Mouse (Mus musculus) limb, embryonic 15.5 days (tissue): ENCODE data around the gene Mis18a. TPM values are rescaled to one million over a fixed set of nuclear protein-coding genes. Genes with fewer than 3 reads are reported as not detected.

Experiments
- ATAC-seq: fragments of 200-750 bp; cut with Nextera tagmentation; 2 replicates; pipeline ENCODE4 v1.8.0; 2017; ENCODE audit warnings: low read depth, moderate TSS enrichment; ENCODE audit not compliant: insufficient number of reproducible peaks, low FRiP score, low TSS enrichment
- H3K27ac ChIP-seq: fragments of 300-500 bp; sonication (generic); 2 replicates; pipeline ENCODE4 v1.5.1; 2015; ENCODE audit warnings: moderate library complexity, mild to moderate bottlenecking, inconsistent platforms
- H3K27me3 ChIP-seq: fragments of 300-500 bp; sonication (generic); 2 replicates; pipeline ENCODE4 v1.6.1; 2015; ENCODE audit warnings: inconsistent platforms
- H3K36me3 ChIP-seq: fragments of 300-500 bp; sonication (generic); 2 replicates; pipeline ENCODE4 v1.6.1; 2015; ENCODE audit warnings: inconsistent platforms
- H3K4me1 ChIP-seq: fragments of 300-500 bp; sonication (generic); 2 replicates; pipeline ENCODE4 v1.6.1; 2015; ENCODE audit warnings: inconsistent platforms
- H3K4me2 ChIP-seq: fragments of 300-500 bp; sonication (generic); 2 replicates; pipeline ENCODE4 v1.6.1; 2015; ENCODE audit warnings: mild to moderate bottlenecking, inconsistent platforms
- H3K4me3 ChIP-seq: fragments of 300-500 bp; sonication (generic); 2 replicates; pipeline ENCODE4 v1.5.1; 2015; ENCODE audit warnings: mild to moderate bottlenecking, inconsistent platforms
- H3K9ac ChIP-seq: fragments of 300-500 bp; sonication (generic); 2 replicates; pipeline ENCODE4 v1.6.1; 2015; ENCODE audit warnings: inconsistent platforms
- H3K9me3 ChIP-seq: fragments of 300-500 bp; sonication (generic); 2 replicates; pipeline ENCODE4 v1.6.1; 2016; ENCODE audit warnings: inconsistent platforms
- WGBS: fragments of 180-500 bp; shearing (Covaris S2); methylation state at CpG from one replicate; pipeline ENCODE4 v1.1.7; 2015; 5-methylcytosine and 5-hydroxymethylcytosine counted together
- polyA plus RNA-seq: library from polyadenylated mRNA; unstranded; fragments of >200 nt; fragmentation: Nextera tagmentation; extraction: Ambion mirVana; gene quantifications from 2 replicates; pipeline ENCODE4 v1.2.1, GENCODE M21; 2015

The Mis18a gene
- polyA plus RNA-seq, 1 experiment from 2014 or later, result 57.0 TPM

DNA sequence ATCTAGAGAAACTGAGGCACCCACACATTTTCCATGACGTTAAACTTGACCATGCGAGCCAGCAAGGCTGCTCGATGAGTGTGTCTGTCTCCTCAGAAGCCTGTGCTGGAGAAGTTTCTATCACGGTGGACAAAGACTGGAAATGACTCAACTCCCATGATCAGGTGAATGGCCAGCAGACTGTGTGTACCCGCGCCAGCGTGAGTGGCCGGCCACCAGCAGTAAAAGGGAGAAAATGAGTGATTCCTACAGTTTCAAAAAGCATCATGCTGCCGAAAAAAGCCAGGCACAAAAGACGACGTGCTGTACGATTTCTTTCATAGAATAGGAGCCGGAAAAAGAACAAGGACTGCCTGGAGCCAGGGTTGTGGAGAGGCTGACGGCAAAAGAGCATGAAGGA is 27.8 kb downstream of the Mis18a start:
- H3K9me3 ChIP-seq, result no peaks in the 10 kb centered on the region
- 72% methylated on average over 14 of the region's 14 CpGs for WGBS

DNA sequence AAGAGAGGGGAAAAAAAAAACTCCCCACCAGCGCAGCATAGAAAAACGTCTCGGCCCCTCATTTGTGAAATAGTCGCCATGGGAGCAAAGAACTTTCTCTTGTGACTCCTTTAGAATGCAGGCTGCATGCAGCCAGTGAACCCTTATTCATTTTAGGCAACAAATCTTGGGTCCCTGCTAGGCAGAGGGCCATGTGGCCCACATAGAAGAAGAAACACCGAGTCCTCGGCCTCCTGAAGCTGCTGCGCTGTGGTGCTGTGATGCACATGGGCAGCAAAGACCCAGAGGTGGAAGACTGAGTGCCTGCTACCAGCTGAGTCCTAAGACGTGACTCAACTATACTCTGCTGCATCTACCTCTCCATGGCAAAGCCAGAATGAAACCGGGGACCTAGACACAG is 30.9 kb downstream of the Mis18a start:
- H3K27ac ChIP-seq, result no peak overlapping the region
- H3K4me1 ChIP-seq, result no peaks in the 10 kb centered on the region
- no peak overlapping the region for H3K9ac ChIP-seq
- H3K9me3 ChIP-seq, result no peaks in the 10 kb centered on the region
- H3K4me2 ChIP-seq, result no peak overlapping the region
- no peak for ATAC-seq
- no peak overlapping the region for H3K4me3 ChIP-seq
- 84% methylated on average over 9 of the region's 9 CpGs for WGBS
- no peaks in the 10 kb centered on the region for H3K27me3 ChIP-seq
- H3K36me3 ChIP-seq, result no peaks in the 10 kb centered on the region

More for the DNA sequence above, 27.8 kb downstream of the Mis18a start:
- Histone ChIP-seq H3K4me2 (no peak overlapping the region), H3K36me3 (no peaks in the 10 kb centered on the region), H3K9ac (no peak overlapping the region), H3K4me3 (no peak overlapping the region), H3K4me1 (no peaks in the 10 kb centered on the region), H3K27me3 (no peaks in the 10 kb centered on the region), H3K27ac (no peak overlapping the region)
- no peak for ATAC-seq

GRCm38 (mm10) chr16:90695121-90695520 is 32.1 kb downstream of the Mis18a start:
- no peaks in the 10 kb centered on the region for H3K36me3 ChIP-seq
- no peak overlapping the region for H3K4me2 ChIP-seq
- no peak overlapping the region for H3K9ac ChIP-seq
- H3K27ac ChIP-seq, result no peak overlapping the region
- H3K4me3 ChIP-seq, result no peak overlapping the region
- H3K4me1 ChIP-seq, result no peaks in the 10 kb centered on the region
- ATAC-seq, result no peak
- 71% methylated on average over 10 of the region's 10 CpGs for WGBS
- H3K27me3 ChIP-seq, result no peaks in the 10 kb centered on the region
- H3K9me3 ChIP-seq, result no peaks in the 10 kb centered on the region

GRCm38 (mm10) chr16:90694719-90695118 is 32.5 kb downstream of the Mis18a start:
- Histone ChIP-seq H3K36me3 (no peaks in the 10 kb centered on the region), H3K9me3 (no peaks in the 10 kb centered on the region), H3K4me2 (no peak overlapping the region), H3K4me1 (no peaks in the 10 kb centered on the region), H3K4me3 (no peak overlapping the region), H3K27ac (no peak overlapping the region), H3K9ac (no peak overlapping the region), H3K27me3 (no peaks in the 10 kb centered on the region)
- 68% methylated on average over 9 of the region's 9 CpGs for WGBS
- ATAC-seq, result no peak

- Histone ChIP-seq H3K4me1 (no peaks in the 10 kb centered on the region), H3K36me3 (no peaks in the 10 kb centered on the region), H3K9me3 (no peaks in the 10 kb centered on the region), H3K4me2 (no peak overlapping the region), H3K27me3 (no peaks in the 10 kb centered on the region), H3K27ac (no peak overlapping the region), H3K9ac (no peak overlapping the region), H3K4me3 (no peak overlapping the region)
- WGBS, result 92% methylated on average over 5 of the region's 5 CpGs
- ATAC-seq, result no peak
Measured at GRCm38 (mm10) chr16:90693625-90694024, 33.6 kb downstream of the Mis18a start.

GRCm38 (mm10) chr16:90692704-90693385 is 34.4 kb downstream of the Mis18a start:
- WGBS, result 70% methylated on average over 15 of the region's 15 CpGs

DNA sequence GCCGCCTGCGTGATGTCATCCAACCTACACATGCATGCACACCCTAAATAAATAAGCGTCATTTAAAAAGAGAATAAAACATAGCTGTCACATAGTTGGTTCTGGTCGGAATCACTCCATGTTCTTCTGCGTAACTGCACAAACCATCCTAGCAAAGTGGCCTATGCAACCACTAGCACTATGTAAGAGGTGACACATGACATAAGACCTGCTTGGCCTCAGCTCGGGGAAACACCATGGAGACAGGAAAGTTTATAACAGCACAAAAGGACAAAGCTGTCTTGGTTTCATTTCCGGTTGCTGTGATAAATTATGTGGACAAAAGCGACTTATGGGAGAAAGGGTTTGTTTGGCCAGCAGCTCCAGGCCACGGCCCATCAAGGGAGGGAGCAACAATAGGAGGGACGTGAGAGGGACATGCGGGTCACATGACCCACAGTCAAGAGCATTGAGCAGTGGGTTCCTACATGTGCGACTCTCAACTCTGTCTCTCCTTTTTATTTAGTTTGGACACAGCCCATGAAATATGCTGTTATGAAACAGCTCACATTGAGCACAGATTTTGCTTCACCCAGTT is 39.4 kb downstream of the Mis18a start:
- Histone ChIP-seq H3K4me2 (no peak overlapping the region), H3K4me1 (no peaks in the 10 kb centered on the region), H3K27me3 (no peaks in the 10 kb centered on the region), H3K27ac (no peak overlapping the region), H3K9me3 (no peaks in the 10 kb centered on the region), H3K36me3 (no peaks in the 10 kb centered on the region), H3K9ac (no peak overlapping the region), H3K4me3 (no peak overlapping the region)
- WGBS, result 88% methylated on average over 12 of the region's 12 CpGs
- ATAC-seq, result no peak

More at GRCm38 (mm10) chr16:90692704-90693385, 34.4 kb downstream of the Mis18a start:
- Histone ChIP-seq H3K4me3 (no peak overlapping the region), H3K27me3 (no peaks in the 10 kb centered on the region), H3K27ac (no peak overlapping the region), H3K4me1 (no peaks in the 10 kb centered on the region), H3K36me3 (no peaks in the 10 kb centered on the region), H3K9me3 (no peaks in the 10 kb centered on the region), H3K4me2 (no peak overlapping the region), H3K9ac (no peak overlapping the region)
- no peak for ATAC-seq

DNA sequence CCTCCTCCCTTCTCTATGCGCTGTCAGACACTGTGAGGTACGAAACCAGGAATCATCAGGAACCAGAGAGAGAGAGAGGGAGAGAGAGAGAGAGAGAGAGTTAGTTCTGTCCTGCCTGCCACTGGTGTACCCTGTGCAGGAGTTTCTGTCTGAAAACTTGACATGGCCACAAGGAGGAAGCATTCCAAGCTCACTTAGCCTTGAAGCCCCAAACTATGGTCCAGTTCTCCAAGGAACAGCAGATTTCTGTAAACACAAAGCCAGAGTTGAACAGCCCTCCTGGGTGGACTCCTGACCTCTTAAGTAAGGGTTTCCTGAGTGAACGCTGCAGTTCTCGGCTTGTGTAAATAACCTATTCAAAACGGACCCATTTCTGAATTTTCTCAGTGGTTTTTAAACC is 40.2 kb downstream of the Mis18a start:
- no peak overlapping the region for H3K4me3 ChIP-seq
- no peaks in the 10 kb centered on the region for H3K36me3 ChIP-seq
- H3K27me3 ChIP-seq, result no peaks in the 10 kb centered on the region
- no peak overlapping the region for H3K27ac ChIP-seq
- ATAC-seq, result no peak
- H3K9ac ChIP-seq, result no peak overlapping the region
- no peak overlapping the region for H3K4me2 ChIP-seq
- no peaks in the 10 kb centered on the region for H3K4me1 ChIP-seq
- 55% methylated on average over 5 of the region's 5 CpGs for WGBS
- H3K9me3 ChIP-seq, result no peaks in the 10 kb centered on the region

- no peak overlapping the region for H3K9ac ChIP-seq
- H3K4me3 ChIP-seq, result no peak overlapping the region
- no peak for ATAC-seq
Measured at GRCm38 (mm10) chr16:90684092-90684491, 43.1 kb downstream of the Mis18a start.

GRCm38 (mm10) chr16:90679984-90680383 is 47.2 kb downstream of the Mis18a start:
- WGBS, result 84% methylated on average over 16 of the region's 16 CpGs
- Histone ChIP-seq H3K9me3 (no peaks in the 10 kb centered on the region), H3K27me3 (no peaks in the 10 kb centered on the region), H3K4me1 (no peaks in the 10 kb centered on the region), H3K9ac (no peak overlapping the region), H3K27ac (no peak overlapping the region), H3K4me2 (no peak overlapping the region), H3K36me3 (no peaks in the 10 kb centered on the region), H3K4me3 (no peak overlapping the region)
- no peak for ATAC-seq

More at GRCm38 (mm10) chr16:90684092-90684491, 43.1 kb downstream of the Mis18a start:
- Histone ChIP-seq H3K27me3 (no peaks in the 10 kb centered on the region), H3K27ac (no peak overlapping the region), H3K36me3 (no peaks in the 10 kb centered on the region), H3K9me3 (no peaks in the 10 kb centered on the region), H3K4me2 (no peak overlapping the region), H3K4me1 (no peaks in the 10 kb centered on the region)
- WGBS, result 61% methylated on average over 5 of the region's 5 CpGs

DNA sequence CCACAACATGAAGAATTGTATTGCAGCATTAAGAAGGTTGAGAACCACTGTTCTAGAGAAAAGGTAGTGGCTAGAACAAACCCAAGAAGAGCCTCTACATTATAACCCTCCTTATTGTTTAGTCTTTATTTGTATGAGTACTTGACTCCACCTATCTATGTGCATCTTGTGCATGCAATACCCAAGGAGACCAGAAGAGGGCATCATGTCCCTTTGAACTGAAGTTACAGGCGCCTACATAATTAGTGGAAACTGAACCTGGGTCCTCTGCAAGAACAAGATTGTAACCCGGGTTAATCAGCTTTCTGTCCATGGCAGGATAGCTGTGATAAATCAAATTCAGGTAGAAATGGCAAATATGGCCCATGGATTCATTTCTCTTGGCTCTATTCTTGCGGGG is 48.4 kb downstream of the Mis18a start:
- Histone ChIP-seq H3K27me3 (no peaks in the 10 kb centered on the region), H3K27ac (no peak overlapping the region), H3K9ac (no peak overlapping the region), H3K4me3 (no peak overlapping the region), H3K9me3 (no peaks in the 10 kb centered on the region), H3K36me3 (no peaks in the 10 kb centered on the region), H3K4me1 (no peaks in the 10 kb centered on the region), H3K4me2 (no peak overlapping the region)
- 95% methylated on average over 3 of the region's 3 CpGs for WGBS
- no peak for ATAC-seq

- no peak for ATAC-seq
- no peaks in the 10 kb centered on the region for H3K9me3 ChIP-seq
- WGBS, result 34% methylated on average over 20 of the region's 20 CpGs
Measured at GRCm38 (mm10) chr16:90676920-90677574, 50.2 kb downstream of the Mis18a start.

More at GRCm38 (mm10) chr16:90676920-90677574, 50.2 kb downstream of the Mis18a start:
- Histone ChIP-seq H3K4me3 (no peak overlapping the region), H3K4me2 (no peak overlapping the region), H3K36me3 (no peaks in the 10 kb centered on the region), H3K4me1 (no peaks in the 10 kb centered on the region; the same call in 1 of the 2 replicates), H3K27ac (no peak overlapping the region), H3K27me3 (no peaks in the 10 kb centered on the region), H3K9ac (no peak overlapping the region)
